Mouse (Mus musculus) fat pad, adult 2 months (tissue): ENCODE results near the gene Pigk.

Experiments
- DNase-seq: peaks from one replicate; pipeline ENCODE4 v3.0.0-alpha.2; 2011; ENCODE audit warnings: low read depth, low spot score; ENCODE audit errors: extremely low read depth

Gene Pigk

GRCm38 (mm10) chr3:152971373-152971772 is 257.5 kb downstream of the Pigk start:
- no peak for DNase-seq

DNA sequence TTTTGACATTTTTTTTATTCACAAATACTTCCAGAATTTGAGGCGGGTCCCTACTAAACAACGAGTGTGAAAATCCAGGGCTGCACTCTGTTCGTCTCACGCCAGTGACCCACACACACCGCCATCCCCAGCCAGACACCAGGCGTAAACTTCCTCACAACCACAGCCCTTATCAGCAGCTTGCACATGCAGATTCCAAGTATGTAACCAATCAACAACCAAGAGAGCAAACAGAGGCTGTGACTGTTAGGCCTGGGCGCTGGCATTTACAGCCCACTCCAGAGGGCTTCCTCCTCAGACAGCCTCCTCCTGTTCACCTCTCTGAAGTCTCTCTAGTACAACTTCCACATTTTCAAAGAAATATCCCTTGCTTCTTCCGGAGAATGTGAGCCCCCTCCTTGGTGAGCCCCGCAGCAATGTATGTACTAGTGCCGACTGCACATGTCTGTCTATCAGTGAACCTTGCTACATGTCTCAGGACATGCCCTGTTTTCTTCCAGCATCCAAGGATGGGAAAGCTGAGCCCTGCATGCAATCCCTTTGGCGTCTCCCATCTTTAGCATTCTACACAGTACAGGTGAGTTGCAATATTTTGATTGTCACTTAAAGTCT is 265.7 kb downstream of the Pigk start:
- no peak for DNase-seq

DNA sequence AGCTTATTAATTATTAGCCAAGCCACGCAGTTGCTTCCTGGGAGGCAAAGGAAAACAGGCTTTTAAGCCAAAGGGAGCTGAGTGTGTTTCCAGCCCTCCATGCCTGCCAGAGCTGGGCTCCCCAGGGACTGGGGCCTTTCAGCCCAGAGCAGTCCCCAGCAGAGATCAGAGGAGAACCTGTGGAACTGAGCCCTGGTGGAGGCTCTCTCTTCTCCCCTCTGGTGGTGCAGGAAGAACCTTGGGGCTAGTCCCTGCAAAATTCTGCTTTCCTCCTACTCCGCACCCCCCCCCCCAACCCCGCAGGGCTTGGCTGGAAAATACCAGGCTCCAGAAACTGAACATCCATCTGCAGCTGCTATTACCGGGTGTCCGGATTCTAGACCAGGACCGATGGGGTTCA is 266.5 kb downstream of the Pigk start:
- DNase-seq, result no peak

DNA sequence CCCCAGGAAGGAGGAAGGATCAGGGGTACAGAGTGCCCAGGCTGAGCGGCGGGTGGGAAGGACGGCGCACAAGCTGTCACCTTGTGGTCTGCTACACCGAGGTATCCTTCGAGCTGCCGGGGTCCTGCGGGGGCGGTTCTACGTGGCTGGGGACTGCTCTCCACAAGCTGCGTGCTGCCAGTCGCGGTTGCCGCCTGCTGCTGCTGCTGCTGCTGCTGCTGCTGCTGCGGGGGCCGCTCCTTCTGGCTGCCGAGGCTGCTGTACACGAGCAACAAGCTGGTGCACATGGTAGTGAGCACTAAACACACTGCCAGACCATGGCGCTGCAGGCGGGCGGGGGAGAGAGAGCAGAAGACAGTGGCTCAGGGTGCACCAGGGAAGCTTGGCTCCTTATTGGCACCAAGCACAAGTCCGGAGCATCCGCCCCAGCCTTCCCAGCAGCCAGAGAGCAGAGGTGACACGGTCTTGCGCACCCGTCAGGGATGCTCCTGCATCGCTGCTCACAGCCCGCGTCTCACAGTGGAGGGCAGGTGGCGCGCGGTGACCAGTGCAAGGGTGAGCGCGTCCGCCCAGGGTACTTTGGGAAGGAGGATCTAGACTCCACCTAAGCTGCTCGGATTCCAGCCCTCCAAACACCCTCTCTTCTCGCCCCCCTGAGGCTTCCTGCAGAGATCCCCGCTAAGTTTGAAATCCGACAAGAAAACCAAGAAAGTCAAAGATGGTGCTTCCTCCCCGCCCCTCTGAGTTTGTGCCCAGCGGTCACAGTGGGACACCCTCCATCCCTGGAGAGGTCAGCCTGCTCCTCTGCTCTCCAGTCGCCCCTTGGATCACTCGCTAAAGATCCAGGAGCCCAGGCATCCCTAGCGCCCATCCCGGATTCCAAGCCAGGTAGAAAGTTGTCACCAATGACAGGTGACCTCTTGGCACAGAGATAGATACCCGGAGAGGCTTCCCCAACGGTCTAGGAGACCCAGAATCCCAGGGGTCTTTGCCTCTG is 267.4 kb downstream of the Pigk start:
- no peak for DNase-seq

- no peak for DNase-seq
Measured at GRCm38 (mm10) chr3:152981988-152982387, 268.1 kb downstream of the Pigk start, which contains the start of gene St6galnac5. St6galnac5 (minus strand) TSS chr3:152982246.

DNA sequence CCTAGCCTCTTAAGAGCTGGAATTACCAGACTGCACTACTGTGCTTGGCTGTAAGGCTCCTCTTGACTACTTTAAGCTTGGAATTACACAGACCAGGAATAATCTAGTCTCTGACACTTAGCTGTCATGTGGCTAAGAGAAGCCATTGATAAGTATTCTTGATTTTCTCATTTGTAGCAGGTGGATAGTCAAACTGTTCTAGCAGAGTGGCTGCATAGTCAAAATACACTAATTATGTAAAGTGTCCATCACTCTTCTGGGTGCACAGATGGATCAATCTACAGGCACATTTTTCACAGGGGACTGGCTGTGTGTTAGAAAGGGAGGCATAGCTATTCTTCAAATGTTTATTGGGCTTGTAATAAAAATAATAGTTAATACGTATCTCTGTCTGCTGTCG is 276.9 kb downstream of the Pigk start:
- no peak for DNase-seq

DNA sequence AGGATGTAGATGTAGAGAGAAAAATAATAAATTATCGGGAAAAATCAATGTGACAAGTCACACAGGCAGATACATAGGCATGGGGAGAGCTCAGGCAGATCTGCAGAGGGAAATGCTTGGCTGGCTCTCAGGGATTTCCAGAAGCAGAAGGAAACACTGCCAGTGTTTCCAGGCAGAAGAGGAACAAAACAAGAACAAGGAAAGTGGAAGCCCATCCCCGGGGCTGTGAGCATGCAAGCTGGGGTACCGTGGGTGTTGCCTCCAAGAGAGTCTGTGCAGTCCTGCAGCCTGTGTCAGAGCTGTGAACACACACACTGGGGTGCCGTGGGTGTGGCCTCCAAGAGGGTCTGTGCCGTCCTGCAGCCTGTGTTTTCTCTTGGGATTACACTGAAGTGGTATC is 279.7 kb downstream of the Pigk start:
- no peak for DNase-seq

DNA sequence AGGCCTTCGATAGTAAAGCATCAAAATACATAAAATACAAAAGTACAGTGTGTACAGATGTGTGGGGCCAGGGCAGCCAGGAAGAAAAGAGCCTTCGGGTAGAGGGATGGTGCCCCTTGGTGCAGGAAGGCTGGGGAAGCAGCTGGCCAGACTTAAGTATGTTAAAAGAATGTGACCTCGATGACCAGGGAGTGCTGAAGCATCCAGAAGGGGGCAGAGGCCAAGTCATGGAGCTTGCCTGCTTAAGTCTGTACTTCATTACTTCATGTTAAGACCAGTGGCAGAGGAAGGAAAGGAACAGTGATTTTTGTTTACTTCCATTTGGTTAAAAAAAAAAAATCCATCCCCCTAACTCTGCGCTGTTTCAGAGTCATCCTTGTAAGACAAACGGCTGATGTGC is 284.2 kb downstream of the Pigk start:
- DNase-seq, result no peak

GRCm38 (mm10) chr3:152998901-152999300 is 285.0 kb downstream of the Pigk start:
- no peak for DNase-seq

DNA sequence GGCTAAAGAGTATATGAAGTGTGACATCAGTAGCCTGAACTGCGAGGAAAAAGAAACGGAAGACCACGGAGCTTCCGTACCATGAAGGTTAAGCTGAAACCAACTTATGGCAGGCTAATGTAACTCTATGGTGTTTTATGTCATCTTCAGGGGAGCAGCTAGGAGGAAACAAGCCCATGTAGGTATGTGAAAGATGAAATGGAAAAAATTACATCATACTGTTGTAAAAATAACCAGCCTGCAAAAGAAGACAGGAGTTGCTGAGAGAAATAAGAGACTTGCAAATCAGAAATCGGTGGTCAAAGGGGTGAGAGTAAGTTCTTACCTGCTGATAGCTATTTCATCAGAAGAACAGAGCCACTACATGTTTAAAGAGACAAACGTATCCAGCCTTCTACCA is 293.0 kb downstream of the Pigk start:
- no peak for DNase-seq

- no peak for DNase-seq
Measured at GRCm38 (mm10) chr3:153016355-153016754, 302.5 kb downstream of the Pigk start.

DNA sequence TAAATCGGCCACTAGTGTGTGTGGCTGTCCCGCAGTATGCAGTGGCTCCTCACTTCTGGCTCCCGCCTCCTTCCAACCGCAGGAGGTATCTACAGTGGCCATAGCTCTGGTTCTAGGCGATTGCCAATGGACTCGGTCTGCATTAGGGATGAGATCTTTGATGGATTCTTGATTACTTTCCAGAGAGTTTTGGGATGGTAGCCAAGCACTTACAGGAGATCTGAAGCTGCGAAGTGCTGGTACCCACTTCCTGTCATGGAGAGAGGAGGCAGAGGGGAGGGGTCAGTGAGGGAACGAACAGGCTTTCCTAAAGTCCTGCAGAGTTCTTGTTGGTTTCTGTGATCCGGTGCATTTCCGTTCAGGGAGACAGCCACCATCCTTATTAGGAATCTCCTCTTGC is 304.2 kb downstream of the Pigk start:
- DNase-seq, result no peak

GRCm38 (mm10) chr3:153024016-153024415 is 310.1 kb downstream of the Pigk start:
- DNase-seq, result no peak
